8 mouse cellular contexts compared by ENCODE assay signal in genomic region chr5:105415198-105415791, GRCm38 (mm10). TPM values are rescaled to one million over a fixed set of nuclear protein-coding genes. Genes with fewer than 3 reads are reported as not detected.
DNase-seq lines count a peak whose midpoint lies in the region; ATAC-seq and TF ChIP-seq lines count a peak whose summit lies in the region.

Lrrc8b (plus strand) TSS chr5:105415775.

- H3K27me3 ChIP-seq in CH12.LX (replicated peaks), result peaks cover 20% of the 10 kb centered on the region
- H3K27me3 ChIP-seq in forebrain, embryonic 12.5 days, result no peaks in the 10 kb centered on the region; the same call in 1 of the 2 replicates
- no peaks in the 10 kb centered on the region for H3K27me3 ChIP-seq in heart, embryonic 16.5 days (ENCODE audit: control insufficient read depth, insufficient read depth, low read length)
- no peaks in the 10 kb centered on the region for H3K27me3 ChIP-seq in liver, embryonic 14.5 days (ENCODE audit: control insufficient read depth, insufficient read depth, low read length)
- H3K27me3 ChIP-seq in stomach, embryonic 15.5 days (replicated peaks), result no peaks in the 10 kb centered on the region

- H3K79me2 ChIP-seq in CH12.LX (replicated peaks; ENCODE audit: control insufficient read depth, extremely low read depth, insufficient read depth, poor library complexity, severe bottlenecking), result no peaks in the 10 kb centered on the region

- peak; percentile 50; the same call in 1 of the 2 replicates for TF ChIP-seq POLR2A in CH12.LX (IDR thresholded peaks at IDR 0.05; ENCODE audit: low read depth, low read length)

- no peak for TF ChIP-seq RAD21 in CH12.LX (IDR thresholded peaks at IDR 0.05; ENCODE audit: low read depth, low read length)

- H3K4me1 ChIP-seq in CH12.LX (ENCODE audit: control insufficient read depth in 1 of 2, insufficient read depth in 2 of 2), result peaks cover 0 to 8% of the 10 kb centered on the region in 2 experiments; a peak in 3 of 4 replicates
- H3K4me1 ChIP-seq in forebrain, embryonic 12.5 days, result peaks cover 13% of the 10 kb centered on the region
- H3K4me1 ChIP-seq in heart, embryonic 16.5 days (ENCODE audit: control insufficient read depth, insufficient read depth, low read length), result peaks cover 6% of the 10 kb centered on the region; the same call in 1 of the 2 replicates
- peaks cover 33 to 40% of the 10 kb centered on the region in 2 experiments for H3K4me1 ChIP-seq in liver, embryonic 14.5 days (replicated peaks; ENCODE audit: control insufficient read depth in 2 of 2, insufficient read depth in 2 of 2, low read length in 1 of 2)
- 0 out of 2 replicates have a peak, but pooled peaks cover 4% of the 10 kb centered on the region for H3K4me1 ChIP-seq in stomach, embryonic 15.5 days

- in situ Hi-C loops in CH12.LX (cut with MboI; ENCODE audit: low pct_ligation_motif_present, low pct_unique_long_range_greater_than_20kb, low sequenced_read_pairs), result no loop called here

- DNase-seq in CH12.LX (ENCODE audit: extremely low read depth), result peak; percentile 51
- DNase-seq in c-Kit-positive CD71-positive TER-119-negative erythroid progenitor cells, embryonic 14.5 days (ENCODE audit: low read depth), result peak; percentile 58
- DNase-seq in kidney, postnatal 36 days, result peak; percentile 90
- DNase-seq in liver, embryonic 14.5 days (ENCODE audit: low read depth in 3 of 3, low spot score in 3 of 3), result peak; percentile 68 to 73 (median 71)
- DNase-seq in neural tube, embryonic 10.5 days (ENCODE audit: extremely low spot score, low spot score), result peak; percentile 83

- peaks cover 0 to 2% of the 10 kb centered on the region in 2 experiments for H3K36me3 ChIP-seq in CH12.LX (replicated peaks in 1 of 2; ENCODE audit: control insufficient read depth in 1 of 2, insufficient read depth in 1 of 2, low read length in 1 of 2)
- H3K36me3 ChIP-seq in forebrain, embryonic 12.5 days (replicated peaks), result peaks cover 6% of the 10 kb centered on the region; the same call in 1 of the 2 replicates
- H3K36me3 ChIP-seq in heart, embryonic 16.5 days (ENCODE audit: control insufficient read depth, insufficient read depth), result no peaks in the 10 kb centered on the region
- H3K36me3 ChIP-seq in liver, embryonic 14.5 days (replicated peaks; ENCODE audit: control insufficient read depth, insufficient read depth, low read depth), result no peaks in the 10 kb centered on the region
- H3K36me3 ChIP-seq in stomach, embryonic 15.5 days, result no peaks in the 10 kb centered on the region

- under 1% methylated on average over 49 of the region's 63 CpGs for WGBS in forebrain, embryonic 12.5 days
- WGBS in heart, embryonic 16.5 days, result under 1% methylated on average over 63 of the region's 63 CpGs
- WGBS in liver, embryonic 14.5 days (ENCODE audit: insufficient replicate concordance), result under 1% methylated on average over 58 of the region's 63 CpGs
- under 1% methylated on average over 52 of the region's 63 CpGs for WGBS in stomach, embryonic 15.5 days

- TF ChIP-seq CTCF in CH12.LX (conservative IDR thresholded peaks at IDR 0.05 in 1 of 2, IDR thresholded peaks at IDR 0.05 in 1 of 2; ENCODE audit: low read depth in 2 of 2, low read length in 2 of 2), result no peak
- TF ChIP-seq CTCF in liver, embryonic 14.5 days (IDR thresholded peaks at IDR 0.05; ENCODE audit: low read depth), result no peak

- peak within 1 kb of the TSS; percentile 93 for H3K4me2 ChIP-seq in CH12.LX (ENCODE audit: insufficient read depth, low read depth, poor library complexity, severe bottlenecking)
- H3K4me2 ChIP-seq in forebrain, embryonic 12.5 days, result peak within 1 kb of the TSS; percentile 98
- peak within 1 kb of the TSS; percentile 99 for H3K4me2 ChIP-seq in heart, embryonic 16.5 days (ENCODE audit: low read depth, low read length)
- H3K4me2 ChIP-seq in liver, embryonic 14.5 days (ENCODE audit: low read depth), result peak within 1 kb of the TSS; percentile 99
- peak within 1 kb of the TSS; percentile 95 for H3K4me2 ChIP-seq in stomach, embryonic 15.5 days

- peak within 1 kb of the TSS; percentile 39 to 77 (median 68) for H3K4me3 ChIP-seq in CH12.LX (replicated peaks in 1 of 3; ENCODE audit: low read depth in 2 of 3, low read length in 2 of 3, poor library complexity in 1 of 3)
- peak within 1 kb of the TSS; percentile 89 for H3K4me3 ChIP-seq in forebrain, embryonic 12.5 days (replicated peaks)
- peak within 1 kb of the TSS; percentile 92 for H3K4me3 ChIP-seq in heart, embryonic 16.5 days (ENCODE audit: low read length)
- peak within 1 kb of the TSS; percentile 65 to 82 for H3K4me3 ChIP-seq in liver, embryonic 14.5 days (ENCODE audit: insufficient read depth in 1 of 2, low read depth in 2 of 2, low read length in 2 of 2)
- peak within 1 kb of the TSS; percentile 76 for H3K4me3 ChIP-seq in stomach, embryonic 15.5 days (replicated peaks)

- dilution Hi-C loops in CH12.LX (cut with MboI; ENCODE audit: extremely low pct_ligation_motif_present, extremely low pct_unique_long_range_greater_than_20kb, low sequenced_read_pairs), result no loop called here

- H3K9ac ChIP-seq in CH12.LX (ENCODE audit: insufficient read depth, low read depth), result peak within 1 kb of the TSS; percentile 55
- H3K9ac ChIP-seq in forebrain, embryonic 12.5 days, result peak within 1 kb of the TSS; percentile 93
- H3K9ac ChIP-seq in heart, embryonic 16.5 days (ENCODE audit: low read length), result peak within 1 kb of the TSS; percentile 97
- peak within 1 kb of the TSS; percentile 82 for H3K9ac ChIP-seq in liver, embryonic 14.5 days (replicated peaks)
- peak within 1 kb of the TSS; percentile 90 for H3K9ac ChIP-seq in stomach, embryonic 15.5 days

- no peak for TF ChIP-seq EP300 in CH12.LX (IDR thresholded peaks at IDR 0.05; ENCODE audit: low read length)
- no peak for TF ChIP-seq EP300 in liver, embryonic 14.5 days (IDR thresholded peaks at IDR 0.05; ENCODE audit: low read depth)

- ATAC-seq in forebrain, embryonic 12.5 days (ENCODE audit: low FRiP score), result peak; percentile 95
- ATAC-seq in heart, embryonic 16.5 days (replicated peaks; ENCODE audit: extremely low read depth, insufficient read depth, low FRiP score), result peak; percentile 95
- ATAC-seq in liver, embryonic 14.5 days (ENCODE audit: insufficient read depth), result peak; percentile 88
- peak; percentile 91 for ATAC-seq in stomach, embryonic 15.5 days (ENCODE audit: insufficient read depth, low FRiP score, low read depth)

- no peak within 1 kb of the TSS for H3K27ac ChIP-seq in CH12.LX (ENCODE audit: insufficient read depth, low read depth)
- H3K27ac ChIP-seq in forebrain, embryonic 12.5 days, result peak within 1 kb of the TSS; percentile 78
- H3K27ac ChIP-seq in heart, embryonic 16.5 days (ENCODE audit: low read length), result peak within 1 kb of the TSS; percentile 84
- peak within 1 kb of the TSS; percentile 80 for H3K27ac ChIP-seq in liver, embryonic 14.5 days
- peak within 1 kb of the TSS; percentile 94 for H3K27ac ChIP-seq in stomach, embryonic 15.5 days

- H3K9me3 ChIP-seq in CH12.LX (replicated peaks; ENCODE audit: low read length), result peaks cover 3% of the 10 kb centered on the region
- 0 out of 2 replicates have a peak, but pooled peaks cover 7% of the 10 kb centered on the region for H3K9me3 ChIP-seq in forebrain, embryonic 12.5 days
- H3K9me3 ChIP-seq in heart, embryonic 16.5 days (replicated peaks; ENCODE audit: control insufficient read depth, low read length), result no peaks in the 10 kb centered on the region
- no peaks in the 10 kb centered on the region for H3K9me3 ChIP-seq in liver, embryonic 14.5 days (ENCODE audit: control insufficient read depth, low read length)
- no peaks in the 10 kb centered on the region for H3K9me3 ChIP-seq in stomach, embryonic 15.5 days

TF ChIP-seq in CH12.LX, 34 proteins besides CTCF, POLR2A, EP300 and RAD21:
- peak; percentile 20; the same call in 1 of the 2 replicates for TF ChIP-seq BHLHE40 (IDR thresholded peaks at IDR 0.05; ENCODE audit: low read depth, low read length)
- no peak for TF ChIP-seq ETS1 (conservative IDR thresholded peaks at IDR 0.05; ENCODE audit: low read depth, low read length)
- peak; percentile 22; the same call in 1 of the 2 replicates for TF ChIP-seq TCF12 (IDR thresholded peaks at IDR 0.05; ENCODE audit: low read depth, low read length)
- peak; percentile 88; the same call in 1 of the 2 replicates for TF ChIP-seq UBTF (IDR thresholded peaks at IDR 0.05; ENCODE audit: low read depth, low read length)
- 0 out of 2 replicates have a peak, but pooled peaks have one; percentile 8 for TF ChIP-seq SIN3A (IDR thresholded peaks at IDR 0.05; ENCODE audit: low read length)
- peak; percentile 87 for TF ChIP-seq NRF1 (IDR thresholded peaks at IDR 0.05; ENCODE audit: low read depth, low read length)
- no peak for TF ChIP-seq CHD1 (IDR thresholded peaks at IDR 0.05; ENCODE audit: low read depth, low read length)
- TF ChIP-seq MXI1 (IDR thresholded peaks at IDR 0.05; ENCODE audit: low read depth, low read length), result peak; percentile 24; the same call in 1 of the 2 replicates
TF ChIP-seq in CH12.LX: peak in this region for 6.

RNA-seq across cellular contexts. Expression of gene Lrrc8b, which starts in this region (rescaled TPM):
- total RNA-seq in CH12.LX (2012; rRNA removed), result 0.13 and 0.21 TPM in 2 replicates
- 0.38 and 0.40 TPM in 2 replicates for total RNA-seq in CH12.LX (2014; rRNA removed)
- 0.37 and 0.40 TPM in 2 replicates for polyA plus RNA-seq in CH12.LX (2012; ENCODE audit: insufficient read length, low read depth)
- 11.9 and 13.5 TPM in 2 replicates for polyA plus RNA-seq in forebrain, embryonic 12.5 days (2016; fragmentation: Nextera tagmentation; extraction: Ambion mirVana)
- 3.1 and 3.2 TPM in 2 replicates for polyA plus RNA-seq in heart, embryonic 16.5 days (2015; fragmentation: Nextera tagmentation; extraction: Ambion mirVana)
- polyA plus RNA-seq in liver, embryonic 14.5 days (2012; rRNA removed), result 3.2 and 3.5 TPM in 2 replicates
- polyA plus RNA-seq in liver, embryonic 14.5 days (2014; fragmentation: Nextera tagmentation; extraction: Ambion mirVana), result 3.8 and 4.8 TPM in 2 replicates
- 7.7 and 7.8 TPM in 2 replicates for polyA plus RNA-seq in stomach, embryonic 15.5 days (2015; fragmentation: Nextera tagmentation; extraction: Ambion mirVana)

Comparison
In these comparisons a context has a peak if more than half of its experiments do, and no peak if none do; other contexts are left out.
1. Peak in DNase-seq, H3K4me3 ChIP-seq, H3K9ac ChIP-seq and H3K4me2 ChIP-seq in CH12.LX; RNA of the gene not detected or under 1 TPM.